Mouse (Mus musculus) erythroblast, adult 5-6 weeks (primary cell): ENCODE data around the gene Cep170. TPM values are rescaled to one million over a fixed set of nuclear protein-coding genes. Genes with fewer than 3 reads are reported as not detected.

Source experiments
- ATAC-seq: replicated peaks from 2 replicates; pipeline ENCODE4 v1.8.0; 2016; ENCODE audit warnings: moderate number of reproducible peaks, mild to moderate bottlenecking, moderate TSS enrichment, inconsistent platforms; ENCODE audit not compliant: poor library complexity, low FRiP score, severe bottlenecking
- total RNA-seq, 2 experiments: library from RNA; stranded (forward) in 1 of 2; stranded (reverse) in 1 of 2; fragments of 150-400 nt in 1 of 2; fragments of 200-764, 138-1000 nt in 1 of 2; gene quantifications; 2 replicates each; pipeline versions ENCODE4 v1.2.3 to v1.2.4; 2015 to 2017; ENCODE audit warnings: low replicate concordance in 2 of 2

Cep170 gene
- total RNA-seq, 2 experiments from 2014 or later: 11.5 to 23.3 TPM

- no peak for ATAC-seq
Observed at GRCm38 (mm10) chr1:176826931-176827330, 13.1 kb upstream of the Cep170 start.

GRCm38 (mm10) chr1:176826186-176826585 is 12.3 kb upstream of the Cep170 start:
- ATAC-seq: no peak

DNA sequence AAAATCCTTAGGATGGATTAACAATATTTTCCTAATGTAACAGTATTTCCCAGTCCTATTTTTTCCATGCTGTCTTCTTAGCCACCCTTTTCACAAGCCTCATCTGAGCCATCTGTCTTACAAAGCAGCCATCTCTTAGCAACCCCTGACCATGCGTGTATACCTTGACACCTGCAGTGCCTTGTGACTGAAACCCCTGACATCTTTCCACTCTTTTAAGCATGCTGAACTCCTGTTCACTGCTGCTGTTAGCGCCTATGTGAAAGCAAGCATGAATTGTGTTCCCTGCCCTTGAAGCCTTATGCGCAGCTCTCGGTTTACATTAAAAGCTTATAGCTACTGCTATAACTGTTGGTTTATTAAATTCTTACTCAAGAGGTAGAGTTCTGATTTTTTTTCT is 11.2 kb upstream of the Cep170 start:
- no peak for ATAC-seq

DNA sequence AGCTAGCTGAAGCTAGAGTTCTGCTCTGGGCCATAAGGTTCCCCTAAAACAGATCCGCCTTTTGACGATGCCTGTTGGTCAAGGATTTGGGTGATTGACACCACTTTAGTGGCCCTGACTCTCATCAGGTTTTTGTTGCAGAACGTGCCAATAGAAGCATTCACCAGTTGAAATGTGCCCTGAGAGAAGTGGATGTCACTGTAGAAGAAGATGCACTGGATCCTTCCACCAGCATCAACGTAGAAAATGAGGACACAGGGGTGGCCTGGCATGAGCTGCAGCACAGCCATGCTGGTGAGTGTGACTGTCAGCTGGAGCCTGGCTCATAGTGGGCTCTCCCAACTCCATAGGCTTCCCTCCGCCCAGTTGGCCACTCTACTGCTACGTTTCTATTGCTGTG is 10.7 kb upstream of the Cep170 start:
- ATAC-seq: no peak

DNA sequence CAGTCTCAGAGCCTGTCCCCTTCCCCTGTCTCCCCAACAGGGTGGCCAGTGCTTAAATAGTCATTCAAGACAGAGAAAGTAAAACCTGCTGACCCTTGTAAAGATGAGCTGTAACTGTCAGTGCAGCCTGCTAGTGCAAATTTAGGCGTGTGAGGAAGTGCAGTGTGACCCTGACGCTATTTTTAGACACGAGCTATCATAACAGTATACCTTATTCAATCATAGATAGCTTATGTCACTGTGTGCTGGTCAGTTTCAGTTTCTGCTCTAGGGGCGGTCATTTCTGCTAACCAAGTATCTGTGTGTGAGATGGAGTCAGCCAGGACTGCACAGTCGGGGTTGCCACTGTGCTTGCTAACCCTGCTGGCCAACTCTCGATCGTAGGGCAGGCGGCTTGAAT is 10.0 kb upstream of the Cep170 start:
- ATAC-seq: no peak

DNA sequence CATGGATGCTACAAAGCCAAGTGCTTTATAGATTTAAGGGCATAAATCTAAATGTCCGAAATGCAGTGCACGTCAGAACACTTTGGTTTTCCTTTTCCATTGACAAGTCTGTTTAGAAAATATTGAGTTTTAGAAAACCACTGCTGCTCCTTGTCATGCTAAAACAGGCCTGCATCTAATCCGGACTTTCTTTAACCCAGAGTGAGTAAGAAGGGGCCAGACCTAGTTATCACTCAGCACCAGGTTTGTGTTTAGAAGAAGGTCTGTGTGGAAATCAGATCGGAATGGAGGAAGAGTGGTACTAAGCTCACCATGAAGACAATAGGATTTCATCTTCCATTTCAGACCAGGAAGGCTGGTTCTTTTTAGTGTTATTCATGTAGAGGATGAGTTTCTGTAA is 9.1 kb upstream of the Cep170 start:
- no peak for ATAC-seq

DNA sequence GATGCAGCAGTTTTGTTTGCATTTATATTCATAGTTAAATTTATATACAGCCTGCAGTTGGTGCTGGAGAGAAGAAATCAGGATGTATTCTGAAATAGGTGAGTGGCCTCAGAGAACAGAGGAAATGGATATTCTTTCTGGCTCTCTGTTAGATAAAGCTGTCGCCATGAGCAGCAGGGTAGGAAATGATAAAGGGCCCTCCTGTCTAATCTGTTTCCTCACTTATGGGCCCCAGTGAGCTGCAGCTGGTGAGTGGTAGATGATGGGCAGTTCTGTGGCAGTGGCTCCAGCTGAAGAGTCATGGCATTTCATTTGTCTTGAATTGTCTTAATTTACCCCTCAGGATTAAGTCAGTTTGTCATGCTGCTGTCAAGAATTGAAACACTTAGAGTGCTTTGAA is 8.1 kb upstream of the Cep170 start:
- ATAC-seq: peak; percentile 66; the same call in 1 of the 2 replicates

DNA sequence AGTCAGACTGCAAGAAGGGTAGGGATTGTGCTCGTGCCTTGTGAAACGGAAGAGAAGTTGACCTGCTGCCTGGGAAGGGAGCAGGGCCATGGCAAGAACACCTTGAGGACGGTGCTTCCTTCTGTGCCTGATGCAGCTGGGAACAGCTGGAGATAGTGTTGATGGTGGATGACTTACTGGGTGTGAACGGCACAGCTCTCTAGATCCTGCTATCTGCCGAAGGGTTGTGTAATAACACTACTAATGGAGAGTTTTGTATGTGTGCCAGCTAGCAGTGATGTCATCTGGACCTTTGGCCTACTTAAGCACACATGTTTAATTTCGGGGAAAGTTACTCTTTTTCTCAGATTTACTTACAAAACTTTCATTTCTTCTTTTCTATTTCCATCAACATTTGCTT is 4.9 kb upstream of the Cep170 start:
- ATAC-seq: no peak

DNA sequence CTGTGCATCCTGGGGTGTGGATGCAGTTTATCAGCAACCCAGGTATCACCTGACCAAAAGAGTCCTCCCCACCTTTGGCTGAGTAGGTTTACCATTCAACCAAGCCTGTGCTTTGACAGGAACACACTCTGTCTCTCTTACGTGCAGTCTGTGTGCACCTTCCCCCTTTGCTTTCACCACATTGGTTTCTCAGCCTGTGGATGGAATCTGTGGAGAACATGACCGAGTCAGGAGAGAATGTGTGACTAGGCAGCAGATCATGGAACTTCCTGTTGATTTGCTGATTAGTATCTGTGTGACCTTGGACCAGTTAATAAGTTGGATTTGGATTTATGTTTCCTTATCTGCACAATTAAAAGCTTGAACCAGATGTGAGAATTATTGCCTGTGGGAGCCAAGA is 4.3 kb upstream of the Cep170 start:
- no peak for ATAC-seq

DNA sequence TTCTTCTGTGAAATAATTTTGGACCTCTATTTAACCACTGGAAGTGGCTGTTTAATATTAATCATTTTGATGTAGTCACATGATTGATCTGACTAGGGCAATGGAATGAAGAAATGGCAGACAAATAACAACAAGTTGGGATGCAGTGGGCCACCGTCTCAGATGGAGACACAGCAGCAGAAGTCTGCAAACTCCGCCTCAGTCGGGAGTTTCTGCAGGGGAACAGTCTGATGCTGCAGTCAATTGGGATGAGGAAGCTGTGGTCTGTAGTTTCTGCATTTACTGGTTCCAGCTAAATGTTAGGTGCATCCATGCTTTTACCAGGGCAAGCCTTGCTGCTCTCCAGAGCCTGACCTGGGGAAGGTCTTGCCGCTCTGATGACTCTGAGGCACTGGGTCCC is 2.9 kb upstream of the Cep170 start:
- ATAC-seq: no peak

GRCm38 (mm10) chr1:176814591-176815062 is 760 bp upstream of the Cep170 start, which contains the start of gene Sdccag8:
Sdccag8 (plus strand) TSS chr1:176814660.
- peak; percentile 92 for ATAC-seq

DNA sequence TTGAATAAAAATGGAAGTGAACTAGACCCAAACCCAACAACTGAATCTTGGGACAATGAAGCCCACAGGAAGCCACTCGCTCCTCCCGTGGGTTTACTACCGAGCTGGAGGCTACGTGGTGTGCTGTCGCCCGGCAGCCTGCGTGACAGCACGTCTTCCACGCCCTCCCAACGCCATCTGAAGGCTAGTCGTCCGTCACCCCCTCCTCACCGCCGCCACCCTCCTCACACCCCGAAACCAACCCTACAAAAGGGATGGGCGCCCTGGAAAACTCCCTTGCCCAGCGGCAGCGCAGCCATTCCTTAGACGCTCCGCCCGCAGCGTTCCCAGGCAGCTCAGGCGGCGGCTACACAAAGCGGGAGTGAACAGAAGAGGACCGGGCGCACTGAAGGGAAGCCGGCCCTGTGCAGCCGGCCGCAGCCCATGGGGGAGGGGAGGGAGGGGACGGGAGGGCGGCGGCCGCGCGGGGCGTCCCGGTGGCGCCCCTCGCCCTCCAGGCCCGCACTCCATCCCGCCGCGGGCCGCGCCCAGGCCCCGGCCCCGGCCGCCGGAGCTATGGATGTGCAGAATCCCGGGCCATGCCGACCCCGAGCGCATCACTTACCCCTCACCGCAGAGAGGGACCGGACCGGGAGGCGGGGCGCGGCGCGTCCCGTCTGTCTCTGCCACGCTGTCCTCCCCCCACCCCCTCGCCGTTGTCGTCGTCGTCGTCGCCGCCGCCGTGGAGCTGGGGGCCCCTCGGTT is 403 bp downstream of the Cep170 start:
- peak; percentile 51 for ATAC-seq

DNA sequence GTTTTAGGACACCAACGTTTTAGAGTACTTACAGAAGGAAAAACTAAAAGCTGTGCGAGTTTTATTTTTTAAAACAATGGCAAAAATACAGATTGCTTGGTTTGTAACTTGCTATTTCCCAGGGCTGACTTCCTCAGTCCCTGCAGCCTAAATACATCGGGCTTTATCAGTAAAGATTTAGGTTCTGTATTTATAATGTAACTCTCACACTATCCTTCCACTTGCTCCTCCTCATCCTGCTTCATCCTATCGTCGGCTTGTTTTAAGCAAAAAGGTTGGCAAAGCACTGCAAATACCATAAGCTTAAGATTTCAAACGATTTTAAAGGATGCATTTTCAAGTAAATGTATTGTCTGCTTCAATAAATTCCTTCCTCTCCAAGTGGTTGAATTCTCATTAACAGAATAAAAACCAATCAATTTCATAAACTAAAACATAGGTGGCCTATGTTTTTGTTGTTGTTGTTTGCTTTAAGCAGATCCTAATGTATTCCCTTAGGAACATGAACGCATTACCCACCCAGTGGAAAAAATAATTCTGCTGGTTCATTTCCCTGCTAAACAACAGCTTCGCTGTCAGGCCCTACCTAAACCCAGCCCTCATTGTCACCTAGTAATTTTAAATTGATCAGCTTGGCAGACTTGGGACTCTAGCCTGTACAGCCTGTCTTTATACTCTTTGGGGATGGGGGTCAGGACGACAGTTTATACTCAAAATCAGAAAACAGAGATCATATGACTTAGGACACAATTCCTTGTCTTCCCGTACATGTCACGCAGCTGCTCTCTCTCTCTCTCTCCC is 1.2 kb downstream of the Cep170 start:
- no peak for ATAC-seq

DNA sequence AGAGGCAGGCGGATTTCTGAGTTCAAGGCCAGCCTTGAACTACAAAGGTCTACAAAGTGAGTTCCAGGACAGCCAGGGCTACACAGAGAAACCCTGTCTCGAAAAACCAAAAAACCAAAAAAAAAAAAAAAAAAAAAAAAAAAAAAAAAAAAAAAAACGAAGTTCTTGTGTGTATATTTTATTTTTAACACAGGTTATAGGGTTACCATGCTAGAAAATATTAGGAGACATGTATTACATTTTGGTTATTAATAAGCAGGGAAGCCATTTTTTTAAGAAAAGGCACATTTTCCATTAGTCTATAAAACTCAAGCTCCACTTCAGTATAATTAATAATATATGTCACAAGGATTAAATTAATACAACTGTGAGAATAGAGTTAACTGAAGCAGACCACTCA is 2.0 kb downstream of the Cep170 start:
- ATAC-seq: no peak

- no peak for ATAC-seq
Observed at GRCm38 (mm10) chr1:176810161-176810560, 3.7 kb downstream of the Cep170 start.

GRCm38 (mm10) chr1:176800728-176801365 is 13.0 kb downstream of the Cep170 start:
- ATAC-seq: no peak

- no peak for ATAC-seq
Observed at GRCm38 (mm10) chr1:176798673-176799072, 15.2 kb downstream of the Cep170 start.

DNA sequence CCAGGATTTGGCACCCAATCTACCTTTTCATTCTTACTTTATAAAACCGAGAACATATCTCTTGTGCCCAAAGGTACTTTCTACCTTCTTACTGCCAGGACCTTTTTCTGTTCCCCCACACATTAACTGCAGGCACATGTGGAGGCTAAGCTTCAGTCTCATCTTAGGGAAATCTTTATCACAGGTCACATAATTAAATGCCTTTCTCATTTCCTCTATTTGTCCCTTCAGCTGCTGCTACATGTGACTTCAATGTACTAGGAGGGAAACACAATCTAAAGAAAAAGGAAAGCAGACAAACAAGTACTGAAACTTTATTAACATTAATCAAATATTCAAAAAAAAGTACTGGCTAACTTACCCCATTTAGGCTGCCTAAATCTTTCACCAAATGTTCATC is 21.7 kb downstream of the Cep170 start:
- ATAC-seq: no peak

GRCm38 (mm10) chr1:176789326-176789725 is 24.5 kb downstream of the Cep170 start:
- no peak for ATAC-seq

DNA sequence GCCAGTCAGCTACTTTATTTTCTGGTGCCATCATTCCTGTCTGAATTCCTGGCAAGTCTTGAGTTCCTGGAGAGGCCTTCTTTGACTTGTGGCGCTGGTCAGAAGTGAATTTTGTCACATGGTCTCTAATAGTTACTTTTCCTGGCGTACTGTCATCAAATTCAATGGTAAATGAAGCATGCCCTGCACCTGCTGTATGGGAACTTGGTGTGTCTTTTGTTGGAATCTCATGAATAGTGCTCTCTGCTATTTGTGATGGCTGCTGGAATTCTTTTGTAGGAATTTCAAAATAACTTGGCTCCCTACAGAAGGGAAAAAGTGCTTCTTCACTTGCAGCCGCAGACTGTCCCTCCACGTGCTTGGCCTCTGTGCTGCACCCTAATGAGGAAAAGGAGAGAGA is 39.3 kb downstream of the Cep170 start:
- ATAC-seq: no peak

DNA sequence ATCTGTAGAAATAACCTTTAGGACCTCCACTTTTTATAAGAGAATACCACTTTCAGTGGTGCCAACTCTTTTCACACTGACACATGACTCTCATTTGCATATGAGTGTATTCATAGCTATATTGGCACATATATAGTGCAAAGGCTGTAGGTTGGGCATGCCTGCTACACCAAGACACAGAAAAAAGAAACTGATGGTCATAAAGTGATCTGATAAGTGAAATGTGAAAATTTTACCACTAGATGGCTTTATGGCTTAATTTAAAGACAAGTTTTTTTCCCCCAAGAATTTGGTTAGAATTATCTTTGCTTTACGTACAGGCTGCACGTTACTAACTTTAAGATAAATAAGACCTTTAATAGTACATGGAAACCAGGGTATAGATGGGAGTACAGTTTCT is 51.6 kb downstream of the Cep170 start:
- ATAC-seq: no peak
